Comparison of ENCODE assay signal across 32 mouse cellular contexts in the genomic region with DNA sequence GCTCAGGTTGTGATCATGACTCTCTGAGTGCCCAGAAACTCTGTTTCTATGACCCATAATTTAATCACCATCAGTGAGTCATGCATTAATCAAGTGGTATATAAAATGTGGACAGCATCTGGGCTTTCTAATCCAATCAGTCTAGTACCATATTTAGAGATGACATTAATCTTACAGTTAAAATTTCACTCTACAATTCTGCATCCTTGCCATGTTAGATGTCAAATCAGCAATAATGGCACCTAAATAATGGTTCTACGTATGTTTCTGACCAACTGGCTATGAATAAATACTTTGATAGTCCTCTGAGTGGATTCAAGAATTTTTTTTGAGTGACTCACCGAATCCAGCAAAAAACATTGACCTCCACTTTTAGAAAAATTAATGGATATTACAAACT.
"Had no signal": no experiment of that assay in that cellular context is flagged by ENCODE, and none has a peak within 500 bp of the region (broad histone marks: within the 10 kb centered on the region; RNA-seq: fewer than 3 reads in every experiment).

No protein-coding gene starts in this region.

- DNase-seq: heart, postnatal 10 days; heart, postnatal 14 days; heart, postnatal 36 days; heart, postnatal 4 days; kidney, adult 18-20 months; kidney, adult 2 months; kidney, adult 8-10 months; kidney, adult 9 months; kidney, postnatal 10 days; kidney, postnatal 14 days; kidney, postnatal 25 days; kidney, postnatal 36 days; kidney, postnatal 4 days; layer of hippocampus, adult 9-11 months; layer of hippocampus, postnatal 36 days had no signal

- H3K4me2 ChIP-seq: heart, embryonic 13.5 days; heart, embryonic 15.5 days; hindbrain, embryonic 12.5 days; hindbrain, embryonic 13.5 days; hindbrain, embryonic 14.5 days; hindbrain, embryonic 15.5 days; intestine, embryonic 15.5 days; kidney, embryonic 15.5 days had no signal

- H3K4me1 ChIP-seq: heart, embryonic 13.5 days; heart, embryonic 15.5 days; hindbrain, embryonic 10.5 days; hindbrain, embryonic 12.5 days; hindbrain, embryonic 13.5 days; hindbrain, embryonic 15.5 days; intestine, embryonic 15.5 days; kidney, embryonic 15.5 days had no signal

- ATAC-seq: hindbrain, embryonic 16.5 days; hindbrain, postnatal 0 days; inflammation-experienced regulatory T-cells, adult 6 months; intestine, embryonic 15.5 days; intestine, embryonic 16.5 days; intestine, postnatal 0 days had no signal

- H3K9ac ChIP-seq: heart, embryonic 13.5 days; heart, embryonic 15.5 days; hindbrain, embryonic 12.5 days; hindbrain, embryonic 13.5 days; hindbrain, embryonic 14.5 days; hindbrain, embryonic 15.5 days; intestine, embryonic 15.5 days; kidney, embryonic 15.5 days had no signal

- H3K4me3 ChIP-seq: heart, embryonic 13.5 days; heart, embryonic 15.5 days; hindbrain, embryonic 10.5 days; hindbrain, embryonic 12.5 days; hindbrain, embryonic 13.5 days; hindbrain, embryonic 15.5 days; intestine, embryonic 15.5 days; kidney, embryonic 15.5 days; layer of hippocampus, adult 2 months; left cerebral cortex, adult 2 months had no signal

- H3K27ac ChIP-seq: heart, embryonic 13.5 days; heart, embryonic 15.5 days; hindbrain, embryonic 10.5 days; hindbrain, embryonic 12.5 days; hindbrain, embryonic 13.5 days; hindbrain, embryonic 14.5 days; hindbrain, embryonic 15.5 days; hindbrain, postnatal 0 days; intestine, embryonic 15.5 days; kidney, embryonic 15.5 days; kidney, postnatal 0 days; layer of hippocampus, adult 2 months; left cerebral cortex, adult 2 months had no signal

- H3K27me3 ChIP-seq: heart, embryonic 13.5 days; heart, embryonic 15.5 days; hindbrain, embryonic 12.5 days; hindbrain, embryonic 13.5 days; hindbrain, embryonic 15.5 days; intestine, embryonic 15.5 days; kidney, embryonic 15.5 days had no signal

- H3K36me3 ChIP-seq: heart, embryonic 13.5 days; heart, embryonic 15.5 days; hindbrain, embryonic 10.5 days; hindbrain, embryonic 12.5 days; hindbrain, embryonic 13.5 days; hindbrain, embryonic 15.5 days; intestine, embryonic 15.5 days; kidney, embryonic 15.5 days had no signal

- H3K9me3 ChIP-seq: heart, embryonic 13.5 days; heart, embryonic 15.5 days; hindbrain, embryonic 10.5 days; hindbrain, embryonic 12.5 days; hindbrain, embryonic 13.5 days; hindbrain, embryonic 15.5 days; intestine, embryonic 15.5 days; kidney, embryonic 15.5 days had no signal
